Mouse (Mus musculus) heart, embryonic 13.5 days (tissue): ENCODE data around the gene Thsd4. TPM values are rescaled to one million over a fixed set of nuclear protein-coding genes. Genes with fewer than 3 reads are reported as not detected.

Experiments used
- ATAC-seq: fragments of 200-750 bp; cut with Nextera tagmentation; 2 replicates; pipeline ENCODE4 v1.8.0; 2017; ENCODE audit warnings: moderate TSS enrichment; ENCODE audit not compliant: insufficient number of reproducible peaks, low FRiP score, low TSS enrichment; ENCODE audit errors: extremely low read depth
- H3K27ac ChIP-seq: fragments of 300-500 bp; sonication (generic); replicated peaks from 2 replicates; pipeline ENCODE4 v1.5.1; 2015; ENCODE audit warnings: moderate library complexity, mild to moderate bottlenecking, inconsistent platforms
- H3K27me3 ChIP-seq: fragments of 300-500 bp; sonication (generic); replicated peaks from 2 replicates; pipeline ENCODE4 v1.6.1; 2015; ENCODE audit warnings: mild to moderate bottlenecking, inconsistent platforms
- H3K36me3 ChIP-seq: fragments of 300-500 bp; sonication (generic); 2 replicates; pipeline ENCODE4 v1.6.1; 2015; ENCODE audit warnings: mild to moderate bottlenecking, inconsistent platforms
- H3K4me1 ChIP-seq: fragments of 300-500 bp; sonication (generic); 2 replicates; pipeline ENCODE4 v1.6.1; 2015; ENCODE audit warnings: inconsistent platforms
- H3K4me2 ChIP-seq: fragments of 300-500 bp; sonication (generic); 2 replicates; pipeline ENCODE4 v1.6.1; 2015; ENCODE audit warnings: inconsistent platforms, mild to moderate bottlenecking, moderate library complexity
- H3K4me3 ChIP-seq: fragments of 300-500 bp; sonication (generic); 2 replicates; pipeline ENCODE4 v1.5.1; 2015; ENCODE audit warnings: moderate library complexity, mild to moderate bottlenecking, inconsistent platforms
- H3K9ac ChIP-seq: fragments of 300-500 bp; sonication (generic); 2 replicates; pipeline ENCODE4 v1.6.1; 2015; ENCODE audit warnings: inconsistent platforms, mild to moderate bottlenecking, moderate library complexity
- H3K9me3 ChIP-seq: fragments of 300-500 bp; sonication (generic); 2 replicates; pipeline ENCODE4 v1.6.1; 2016; ENCODE audit warnings: inconsistent platforms
- WGBS: fragments of 180-500 bp; shearing (Covaris S2); methylation state at CpG from one replicate; pipeline ENCODE4 v1.1.7; 2015; ENCODE audit warnings: mixed read lengths; 5-methylcytosine and 5-hydroxymethylcytosine counted together
- polyA plus RNA-seq: library from polyadenylated mRNA; unstranded; fragments of >200 nt; fragmentation: Nextera tagmentation; extraction: Ambion mirVana; gene quantifications from 2 replicates; pipeline ENCODE4 v1.2.1, GENCODE M21; 2015

Gene Thsd4
- polyA plus RNA-seq, 1 experiment from 2014 or later: 10.0 TPM

GRCm38 (mm10) chr9:60543422-60544015, 21.7 kb upstream of the Thsd4 start:
- Histone ChIP-seq H3K27ac (no peak overlapping the region), H3K4me3 (no peak overlapping the region), H3K27me3 (no peaks in the 10 kb centered on the region), H3K9me3 (no peaks in the 10 kb centered on the region), H3K4me2 (no peak overlapping the region), H3K9ac (no peak overlapping the region), H3K4me1 (peaks cover 13% of the 10 kb centered on the region), H3K36me3 (no peaks in the 10 kb centered on the region)
- 64% methylated on average over 7 of the region's 7 CpGs for WGBS
- no peak for ATAC-seq

DNA sequence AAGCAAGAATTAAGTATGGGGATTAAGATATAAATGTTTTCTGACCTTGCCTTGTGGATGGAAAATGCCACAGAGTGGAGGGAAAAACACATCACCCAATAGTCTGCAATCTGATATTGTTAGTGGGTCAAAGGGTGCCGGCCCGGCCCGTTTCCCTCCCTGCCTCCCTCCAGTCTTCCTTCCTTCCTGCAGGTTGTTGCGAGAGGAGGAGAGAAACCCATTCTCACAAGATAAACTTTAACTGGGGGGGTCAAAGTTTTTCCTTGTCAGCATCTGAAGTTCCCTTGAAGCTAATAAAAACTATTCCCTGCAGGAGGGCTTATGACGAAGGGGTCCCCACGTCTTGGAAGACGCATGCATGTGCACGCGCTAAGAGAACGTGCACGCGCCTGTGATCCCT, 8.5 kb upstream of the Thsd4 start:
- no peaks in the 10 kb centered on the region for H3K9me3 ChIP-seq
- WGBS: 70% methylated on average over 12 of the region's 12 CpGs
- peak overlapping the region; percentile 64 for H3K27ac ChIP-seq
- ATAC-seq: no peak
- no peak overlapping the region for H3K9ac ChIP-seq
- peaks cover 51% of the 10 kb centered on the region for H3K4me1 ChIP-seq
- H3K36me3 ChIP-seq: no peaks in the 10 kb centered on the region
- H3K27me3 ChIP-seq: no peaks in the 10 kb centered on the region
- H3K4me2 ChIP-seq: no peak overlapping the region
- no peak overlapping the region for H3K4me3 ChIP-seq

GRCm38 (mm10) chr9:60529348-60530243, 7.8 kb upstream of the Thsd4 start:
- Histone ChIP-seq H3K4me1 (peaks cover 55% of the 10 kb centered on the region), H3K4me3 (no peak overlapping the region), H3K4me2 (no peak overlapping the region), H3K27ac (peak overlapping the region; percentile 64), H3K27me3 (no peaks in the 10 kb centered on the region), H3K9me3 (no peaks in the 10 kb centered on the region), H3K9ac (no peak overlapping the region), H3K36me3 (no peaks in the 10 kb centered on the region)
- 60% methylated on average over 10 of the region's 10 CpGs for WGBS
- ATAC-seq: no peak

DNA sequence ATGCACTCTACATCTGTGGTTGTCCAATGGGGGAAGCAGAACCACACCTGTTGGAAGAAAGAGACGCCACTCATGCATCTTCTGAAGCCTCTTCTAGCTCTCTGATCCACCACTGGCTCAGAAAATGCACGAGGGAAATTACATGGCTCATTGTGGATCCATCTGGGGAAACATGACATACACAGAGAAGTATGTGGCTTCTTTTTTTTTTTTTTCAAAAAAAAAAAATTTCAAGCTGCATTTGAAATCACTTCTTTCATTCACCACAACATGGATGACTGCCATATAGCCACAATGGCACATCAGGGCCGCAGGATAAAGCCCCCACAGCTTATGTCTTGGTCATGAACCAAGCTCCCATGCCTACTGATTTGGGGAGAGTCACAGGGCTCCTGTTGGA, 6.4 kb upstream of the Thsd4 start:
- Histone ChIP-seq H3K4me3 (no peak overlapping the region), H3K9ac (no peak overlapping the region), H3K36me3 (no peaks in the 10 kb centered on the region), H3K9me3 (no peaks in the 10 kb centered on the region), H3K27ac (no peak overlapping the region), H3K27me3 (no peaks in the 10 kb centered on the region), H3K4me1 (peaks cover 55% of the 10 kb centered on the region), H3K4me2 (no peak overlapping the region)
- ATAC-seq: no peak
- WGBS: 56% methylated on average over 3 of the region's 3 CpGs

- H3K9ac ChIP-seq: peak overlapping the region; percentile 20; the same call in 1 of the 2 replicates
- peaks cover 55% of the 10 kb centered on the region for H3K4me1 ChIP-seq
- no peaks in the 10 kb centered on the region for H3K27me3 ChIP-seq
- peak overlapping the region; percentile 80 for H3K27ac ChIP-seq
- H3K4me2 ChIP-seq: 0 out of 2 replicates have a peak overlapping the region, but pooled peaks have one; percentile 2
- ATAC-seq: no peak
- no peak overlapping the region for H3K4me3 ChIP-seq
- H3K36me3 ChIP-seq: no peaks in the 10 kb centered on the region
- WGBS: 81% methylated on average over 2 of the region's 2 CpGs
- no peaks in the 10 kb centered on the region for H3K9me3 ChIP-seq
Measured at GRCm38 (mm10) chr9:60527836-60528235, 6.0 kb upstream of the Thsd4 start.

- Histone ChIP-seq H3K4me2 (0 out of 2 replicates have a peak overlapping the region, but pooled peaks have one; percentile 2), H3K4me3 (no peak overlapping the region), H3K27me3 (no peaks in the 10 kb centered on the region), H3K9ac (peak overlapping the region; percentile 20), H3K36me3 (no peaks in the 10 kb centered on the region), H3K27ac (peak overlapping the region; percentile 80), H3K4me1 (peaks cover 58% of the 10 kb centered on the region), H3K9me3 (no peaks in the 10 kb centered on the region)
- WGBS: 34% methylated on average over 5 of the region's 5 CpGs
- no peak for ATAC-seq
Measured at GRCm38 (mm10) chr9:60527051-60527450, 5.2 kb upstream of the Thsd4 start.

DNA sequence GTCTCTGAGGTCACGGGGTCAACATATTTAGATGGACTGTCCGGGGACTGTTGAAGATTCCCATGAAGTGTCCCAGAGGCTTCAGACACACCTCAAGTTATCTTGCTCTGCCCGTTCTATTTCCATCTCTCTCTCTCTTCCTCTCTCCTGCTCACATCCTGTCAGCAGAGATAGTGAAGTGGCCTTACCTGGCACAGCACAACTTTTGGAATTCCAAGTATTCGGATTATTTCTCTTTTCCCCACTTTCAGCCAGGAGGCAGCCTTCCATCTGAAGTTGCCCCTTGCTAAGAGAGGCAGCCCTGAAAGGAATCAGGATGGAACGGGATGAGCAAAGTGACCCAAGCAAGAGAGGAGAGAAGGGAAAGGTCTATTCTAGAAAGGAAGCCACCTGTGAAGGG, 4.3 kb upstream of the Thsd4 start:
- peaks cover 62% of the 10 kb centered on the region for H3K4me1 ChIP-seq

DNA sequence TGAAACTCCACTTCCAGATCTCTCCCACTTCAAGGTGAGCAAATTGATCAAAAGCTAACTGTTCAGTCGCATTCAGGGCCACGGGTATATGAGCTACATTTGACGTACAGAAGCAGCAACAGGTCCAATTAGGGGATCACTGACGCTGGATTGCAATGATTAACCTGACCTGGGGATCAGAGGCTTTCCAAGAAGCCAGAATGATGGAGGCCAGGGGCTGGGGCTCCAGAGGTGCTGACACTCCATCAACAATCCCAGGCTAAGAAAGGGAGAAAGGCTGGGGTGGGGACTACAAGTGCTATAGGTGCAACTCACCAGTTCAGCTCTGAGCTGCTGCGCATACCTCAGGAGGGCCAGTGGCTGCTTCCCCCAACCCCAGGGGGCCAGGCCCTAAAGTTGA, 703 bp downstream of the Thsd4 start:
- H3K9ac ChIP-seq: peak overlapping the region; percentile 88
- H3K27me3 ChIP-seq: peaks cover 25% of the 10 kb centered on the region
- no peaks in the 10 kb centered on the region for H3K9me3 ChIP-seq
- no peak overlapping the region for H3K27ac ChIP-seq
- peak overlapping the region; percentile 88 for H3K4me2 ChIP-seq
- WGBS: 38% methylated on average over 5 of the region's 5 CpGs
- peak overlapping the region; percentile 75 for H3K4me3 ChIP-seq
- peaks cover 65% of the 10 kb centered on the region for H3K4me1 ChIP-seq
- no peak for ATAC-seq
- no peaks in the 10 kb centered on the region for H3K36me3 ChIP-seq

More for the DNA sequence above, 4.3 kb upstream of the Thsd4 start:
- Histone ChIP-seq H3K27ac (peak overlapping the region; percentile 80), H3K9me3 (no peaks in the 10 kb centered on the region), H3K27me3 (peaks cover 3% of the 10 kb centered on the region), H3K36me3 (no peaks in the 10 kb centered on the region), H3K4me2 (no peak overlapping the region), H3K9ac (no peak overlapping the region), H3K4me3 (no peak overlapping the region)
- 21% methylated on average over 5 of the region's 5 CpGs for WGBS
- ATAC-seq: no peak

DNA sequence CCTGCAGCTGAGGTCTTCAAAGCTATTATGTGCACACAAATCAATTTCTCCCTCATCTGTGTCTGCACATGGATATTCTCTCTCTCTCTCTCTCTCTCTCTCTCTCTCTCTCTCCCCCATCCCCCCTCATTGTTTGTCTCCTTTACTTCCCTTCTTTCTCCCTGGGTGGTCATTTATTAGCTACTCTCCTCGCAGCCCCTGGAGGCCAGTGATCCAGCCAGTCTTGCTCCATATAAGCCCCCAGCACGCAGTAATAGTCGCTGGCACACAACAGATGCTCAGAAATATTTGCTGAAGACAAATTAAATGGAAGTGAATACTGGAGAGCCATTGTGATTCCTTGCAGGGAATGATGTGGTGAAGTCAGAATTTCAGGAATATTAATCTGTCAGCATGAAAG, 2.2 kb downstream of the Thsd4 start:
- Histone ChIP-seq H3K36me3 (no peaks in the 10 kb centered on the region), H3K9ac (peak overlapping the region; percentile 37; the same call in 1 of the 2 replicates), H3K4me1 (peaks cover 52% of the 10 kb centered on the region), H3K4me2 (no peak overlapping the region), H3K4me3 (no peak overlapping the region), H3K27ac (no peak overlapping the region), H3K9me3 (no peaks in the 10 kb centered on the region), H3K27me3 (peaks cover 25% of the 10 kb centered on the region)
- no peak for ATAC-seq
- WGBS: 51% methylated on average over 3 of the region's 3 CpGs

DNA sequence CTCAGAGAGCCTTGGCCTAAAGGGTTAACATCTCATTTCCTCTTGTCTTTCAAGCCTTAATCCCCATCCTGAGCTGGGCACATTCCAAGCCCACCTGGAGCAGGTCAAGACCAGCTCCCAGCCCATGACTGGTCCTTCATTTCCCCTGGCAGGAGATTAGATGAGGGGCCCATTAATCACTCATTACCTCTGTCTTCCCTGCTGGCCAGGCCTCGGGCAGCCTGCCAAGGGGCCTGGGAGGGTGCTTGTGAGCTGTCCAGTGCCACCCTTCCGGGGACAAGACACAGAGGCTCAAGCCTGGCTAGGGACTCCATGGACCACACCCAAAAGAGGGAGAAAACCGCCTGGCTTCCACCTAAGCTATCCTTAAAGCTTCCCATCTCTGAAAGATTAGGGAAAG, 3.6 kb downstream of the Thsd4 start:
- 22% methylated on average over 3 of the region's 3 CpGs for WGBS
- peaks cover 61% of the 10 kb centered on the region for H3K4me1 ChIP-seq
- no peak for ATAC-seq

DNA sequence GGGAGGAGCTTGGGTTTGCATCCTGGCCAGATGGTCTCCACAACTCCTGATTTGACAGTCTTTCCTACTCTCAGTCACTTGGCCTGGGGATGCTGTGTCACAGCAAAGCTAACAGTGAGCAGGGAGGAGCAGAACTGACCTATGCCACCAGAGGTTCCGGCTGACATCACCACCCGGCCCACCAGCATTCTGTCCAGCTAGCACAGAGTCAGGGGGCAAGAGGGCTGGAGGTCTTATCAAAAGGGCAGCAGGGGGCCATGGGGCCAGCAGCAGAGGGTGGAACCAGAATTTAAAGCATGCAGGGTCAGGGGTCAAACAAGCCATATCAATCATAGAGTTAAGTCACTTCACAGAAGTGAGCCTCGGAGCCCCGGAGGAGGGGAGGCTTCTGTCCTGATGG, 4.7 kb downstream of the Thsd4 start:
- Histone ChIP-seq H3K4me2 (no peak overlapping the region), H3K9me3 (no peaks in the 10 kb centered on the region), H3K27ac (no peak overlapping the region), H3K9ac (0 out of 2 replicates have a peak overlapping the region, but pooled peaks have one; percentile 6), H3K36me3 (no peaks in the 10 kb centered on the region), H3K4me1 (peaks cover 67% of the 10 kb centered on the region), H3K27me3 (peaks cover 25% of the 10 kb centered on the region), H3K4me3 (no peak overlapping the region)
- no peak for ATAC-seq
- WGBS: 32% methylated on average over 4 of the region's 4 CpGs

More for the DNA sequence above, 3.6 kb downstream of the Thsd4 start:
- Histone ChIP-seq H3K9ac (no peak overlapping the region), H3K27me3 (peaks cover 25% of the 10 kb centered on the region), H3K36me3 (no peaks in the 10 kb centered on the region), H3K4me2 (peak overlapping the region; percentile 27), H3K27ac (no peak overlapping the region), H3K9me3 (no peaks in the 10 kb centered on the region), H3K4me3 (no peak overlapping the region)
